Mouse (Mus musculus) left cerebral cortex, adult 9 months (tissue): ENCODE data around the gene Btd.
"Not testable (repeated sequence)": the region's sequence is repeated elsewhere in the genome, so short reads cannot be mapped to it uniquely, and the experiment has no call there.

Experiments used
- DNase-seq, 2 experiments: peaks; one replicate each; pipeline ENCODE4 v3.0.0; 2022; ENCODE audit warnings: low spot score in 2 of 2

The Btd gene

GRCm38 (mm10) chr14:31640890-31641505 lies at the start of gene Btd, which contains the start of gene Hacl1:
Gene Btd, plus strand, starts transcription at chr14:31641028.
Gene Hacl1, minus strand, starts transcription at chr14:31641286.
- peak; percentile 82 to 90 for DNase-seq

GRCm38 (mm10) chr14:31591243-31591642 lies 49.6 kb upstream of the Btd start, which contains the start of gene Colq:
Gene Colq, minus strand, starts transcription at chr14:31591343.
- DNase-seq = no peak

- DNase-seq = no peak
Measured at GRCm38 (mm10) chr14:31593036-31593435, 47.8 kb upstream of the Btd start.

- DNase-seq = no peak
Measured at GRCm38 (mm10) chr14:31594693-31595092, 46.1 kb upstream of the Btd start.

- no peak for DNase-seq
Measured at GRCm38 (mm10) chr14:31596408-31596807, 44.4 kb upstream of the Btd start.

GRCm38 (mm10) chr14:31597446-31597845 lies 43.4 kb upstream of the Btd start:
- no peak for DNase-seq

GRCm38 (mm10) chr14:31601908-31602615 lies 38.8 kb upstream of the Btd start:
- DNase-seq = no peak

- DNase-seq = not testable (repeated sequence)
Measured at GRCm38 (mm10) chr14:31602616-31602979, 38.2 kb upstream of the Btd start.

GRCm38 (mm10) chr14:31604916-31605315 lies 35.9 kb upstream of the Btd start:
- DNase-seq = peak in 1 of 2 experiments; percentile 15

GRCm38 (mm10) chr14:31605514-31605913 lies 35.3 kb upstream of the Btd start:
- DNase-seq = no peak

GRCm38 (mm10) chr14:31611986-31612385 lies 28.8 kb upstream of the Btd start:
- DNase-seq = no peak

GRCm38 (mm10) chr14:31613671-31614070 lies 27.2 kb upstream of the Btd start:
- no peak for DNase-seq

- peak in 1 of 2 experiments; percentile 42 for DNase-seq
Measured at GRCm38 (mm10) chr14:31617204-31617603, 23.6 kb upstream of the Btd start.

- no peak for DNase-seq
Measured at GRCm38 (mm10) chr14:31617997-31618396, 22.8 kb upstream of the Btd start.

- DNase-seq = no peak
Measured at GRCm38 (mm10) chr14:31620591-31621223, 20.1 kb upstream of the Btd start.

GRCm38 (mm10) chr14:31622748-31623147 lies 18.1 kb upstream of the Btd start:
- DNase-seq = peak; percentile 60 to 61

GRCm38 (mm10) chr14:31630677-31631076 lies 10.2 kb upstream of the Btd start:
- no peak for DNase-seq

- DNase-seq = no peak
Measured at GRCm38 (mm10) chr14:31640346-31640889, 410 bp upstream of the Btd start, which contains the start of gene Gm49387. Gene Gm49387, minus strand, starts transcription at chr14:31640878.

GRCm38 (mm10) chr14:31641506-31642155 lies 803 bp downstream of the Btd start:
- DNase-seq = no peak

- DNase-seq = no peak
Measured at GRCm38 (mm10) chr14:31644183-31644830, 3.5 kb downstream of the Btd start.

- DNase-seq = no peak
Measured at GRCm38 (mm10) chr14:31644931-31645547, 4.2 kb downstream of the Btd start.
